ENCODE assay signal across 8 mouse cellular contexts in genomic region chr1:34511027-34511426, GRCm38 (mm10). TPM values are rescaled to one million over a fixed set of nuclear protein-coding genes. Genes with fewer than 3 reads are reported as not detected.
DNase-seq lines count a peak whose midpoint lies in the region; TF ChIP-seq lines count a peak whose summit lies in the region.

No protein-coding gene starts in this region.

- 11% methylated on average over 3 of the region's 3 CpGs for whole genome bisulfite sequencing in lung, adult 2 months

- H3K79me2 ChIP-seq in C2C12 (ENCODE audit: control insufficient read depth, insufficient read depth) = no peaks in the 10 kb centered on the region

- no peaks in the 10 kb centered on the region for H3K36me3 ChIP-seq in C2C12 (ENCODE audit: control insufficient read depth, insufficient read depth)

- no peaks in the 10 kb centered on the region for H3K79me3 ChIP-seq in C2C12 (ENCODE audit: low read depth)

- no peak overlapping the region for H3ac ChIP-seq in C2C12 (ENCODE audit: control insufficient read depth, insufficient read length, low read depth)

- H3K27me3 ChIP-seq in C2C12 (ENCODE audit: control insufficient read depth, insufficient read depth, insufficient read length) = no peaks in the 10 kb centered on the region

- peak; percentile 29 for DNase-seq in MEL-GATA-1-ER (ENCODE audit: extremely low read depth, low read depth)
- peak; percentile 84 to 91 for DNase-seq in cerebellum, postnatal 14 days
- DNase-seq in heart, adult 9 months (ENCODE audit: low spot score in 2 of 2) = peak; percentile 6 to 30
- peak; percentile 54 to 66 for DNase-seq in kidney, postnatal 4 days
- DNase-seq in lung, adult 2 months = peak; percentile 31
- peak; percentile 40 to 60 for DNase-seq in right cerebral cortex, postnatal 10 days (ENCODE audit: low spot score in 2 of 2)
- no peak for DNase-seq in yolk sac, embryonic 10.5 days (ENCODE audit: low spot score)

- TF ChIP-seq POLR2A in lung, adult 2 months (IDR thresholded peaks at IDR 0.05; ENCODE audit: borderline replicate concordance, extremely low read depth, low read depth, low read length) = no peak

- TF ChIP-seq CTCF in C2C12 (IDR thresholded peaks at IDR 0.05; ENCODE audit: control insufficient read depth, insufficient read depth, insufficient read length) = peak; percentile 29
- TF ChIP-seq CTCF in lung, adult 2 months (IDR thresholded peaks at IDR 0.05; ENCODE audit: insufficient read depth, low read length) = peak; percentile 64

- peaks cover 2% of the 10 kb centered on the region; the same call in 1 of the 2 replicates for H3K4me1 ChIP-seq in lung, adult 2 months (ENCODE audit: control insufficient read depth, insufficient read depth, low read length)

- H3K4me3 ChIP-seq in C2C12 (ENCODE audit: insufficient read depth, poor library complexity, severe bottlenecking) = no peak overlapping the region
- H3K4me3 ChIP-seq in lung, adult 2 months (replicated peaks; ENCODE audit: extremely low read depth, low read depth, low read length) = no peak overlapping the region

TF ChIP-seq in C2C12, 6 proteins besides CTCF, POLR2A, EP300 and RAD21:
- TF ChIP-seq MYOG (IDR thresholded peaks at IDR 0.05; ENCODE audit: control insufficient read depth, extremely low read depth, insufficient read length) = no peak
- TF ChIP-seq MYOD1 (IDR thresholded peaks at IDR 0.05; ENCODE audit: control insufficient read depth, insufficient read length, low read depth) = no peak
- TF ChIP-seq MAX (IDR thresholded peaks at IDR 0.05) = no peak
- TF ChIP-seq FOSL1 (IDR thresholded peaks at IDR 0.05; ENCODE audit: insufficient read depth, low read length, poor library complexity, severe bottlenecking) = no peak
- TF ChIP-seq CEBPB (IDR thresholded peaks at IDR 0.05; ENCODE audit: low read depth) = no peak
- no peak for TF ChIP-seq USF1 (IDR thresholded peaks at IDR 0.05; ENCODE audit: low read depth)

RNA-seq across cellular contexts. Expression of gene Prss39, which starts 12.8 kb away (rescaled TPM):
- not detected for polyA plus RNA-seq in C2C12 (2012; fragmentation: generic; extraction: Trizol)
- 0.14 TPM in 1 of 2 replicates, not detected in the other for polyA plus RNA-seq in lung, adult 2 months (2012; rRNA removed)

RNA-seq across cellular contexts. Expression of gene Cfc1, which starts 24.4 kb away (rescaled TPM):
- polyA plus RNA-seq in C2C12 (2012; fragmentation: generic; extraction: Trizol) = not detected
- polyA plus RNA-seq in lung, adult 2 months (2012; rRNA removed) = not detected in 2 replicates

RNA-seq across cellular contexts. Expression of gene Prss40, which starts 49.7 kb away (rescaled TPM):
- not detected for polyA plus RNA-seq in C2C12 (2012; fragmentation: generic; extraction: Trizol)
- not detected in 2 replicates for polyA plus RNA-seq in lung, adult 2 months (2012; rRNA removed)

RNA-seq across cellular contexts. Expression of gene Ptpn18, which starts 51.5 kb away (rescaled TPM):
- not detected for polyA plus RNA-seq in C2C12 (2012; fragmentation: generic; extraction: Trizol)
- polyA plus RNA-seq in lung, adult 2 months (2012; rRNA removed) = 95.1 and 177 TPM in 2 replicates
